Mouse (Mus musculus): ENCODE data around the gene Gm45521.

DNA sequence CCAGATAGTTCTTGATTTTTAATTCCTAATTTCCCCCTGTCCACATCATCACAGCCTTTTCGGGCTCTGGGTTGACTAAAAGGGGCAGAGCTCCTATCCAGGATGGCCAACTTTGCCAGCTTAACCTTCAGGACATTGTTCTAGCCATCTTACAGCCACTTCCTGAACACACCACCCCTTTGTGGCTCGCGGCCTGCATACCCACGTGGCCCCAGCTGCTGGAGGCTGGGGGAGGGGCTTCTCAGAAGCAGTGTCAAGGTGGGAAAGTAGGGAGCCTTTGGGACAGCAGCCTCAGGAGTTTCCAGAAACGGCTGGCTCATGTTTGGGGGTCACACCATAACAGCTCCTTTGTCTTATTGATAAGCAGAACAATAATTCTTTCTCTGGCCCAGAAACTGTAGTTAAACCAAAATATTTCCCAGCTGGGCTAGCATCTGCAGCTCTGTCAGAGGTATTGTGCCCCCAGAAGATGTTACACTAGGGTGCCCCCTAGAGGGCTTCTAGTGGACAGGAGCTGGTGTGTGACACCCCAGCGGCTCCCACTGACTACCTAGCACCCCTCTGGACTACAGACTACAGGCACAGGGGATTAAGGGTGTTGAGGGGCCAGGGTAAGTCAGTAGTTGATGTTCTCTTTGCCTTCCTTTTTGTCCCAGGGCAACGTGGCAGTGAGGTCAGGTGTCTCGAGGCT lies 12.6 kb upstream of the Gm45521 start:
- no peak for TF ChIP-seq POLR2A (IDR thresholded peaks at IDR 0.05; ENCODE audit: extremely low read depth, insufficient read depth, low read length)
- 0 out of 2 replicates have a peak, but pooled peaks have one; percentile 20 for TF ChIP-seq CTCF (IDR thresholded peaks at IDR 0.05; ENCODE audit: extremely low read depth, insufficient read depth, low read length)
